ENCODE assay signal across 7 mouse cellular contexts in genomic region chr3:32669211-32669610, GRCm38 (mm10). TPM values are rescaled to one million over a fixed set of nuclear protein-coding genes. Genes with fewer than 3 reads are reported as not detected.
A peak's percentile ranks its signal among the peaks of the same experiment; 100 is the strongest.
DNase-seq lines count a peak whose midpoint lies in the region; ATAC-seq lines count a peak whose summit lies in the region.

No protein-coding gene starts in this region.

- H3K9me3 ChIP-seq in embryonic facial prominence, embryonic 15.5 days (replicated peaks): no peaks in the 10 kb centered on the region

- H3K36me3 ChIP-seq in embryonic facial prominence, embryonic 15.5 days: no peaks in the 10 kb centered on the region

- DNase-seq in layer of hippocampus, adult 11-12 months (ENCODE audit: low spot score): peak; percentile 28
- DNase-seq in layer of hippocampus, adult 9-10 months (ENCODE audit: low spot score): no peak
- peak; percentile 64 for DNase-seq in gastrocnemius, postnatal 25 days
- peak; percentile 30 to 53 for DNase-seq in left cerebral cortex, postnatal 14 days (ENCODE audit: low spot score in 2 of 2)
- DNase-seq in thymus, postnatal 0 days (ENCODE audit: low spot score): no peak
- DNase-seq in spleen, adult 18-20 months: no peak

- no peaks in the 10 kb centered on the region for H3K27me3 ChIP-seq in embryonic facial prominence, embryonic 15.5 days

- no peak overlapping the region for H3K9ac ChIP-seq in embryonic facial prominence, embryonic 15.5 days

- no peak overlapping the region for H3K4me3 ChIP-seq in embryonic facial prominence, embryonic 15.5 days (replicated peaks)

- H3K4me1 ChIP-seq in embryonic facial prominence, embryonic 15.5 days: no peaks in the 10 kb centered on the region

- H3K27ac ChIP-seq in embryonic facial prominence, embryonic 15.5 days (replicated peaks): peak overlapping the region; percentile 44

- 58% methylated on average over 6 of the region's 6 CpGs for WGBS in embryonic facial prominence, embryonic 15.5 days

- H3K4me2 ChIP-seq in embryonic facial prominence, embryonic 15.5 days (replicated peaks): no peak overlapping the region

- intact Hi-C loops in left cerebral cortex, postnatal 14 days (cut with DNase I): no loop called here

- no peak for ATAC-seq in embryonic facial prominence, embryonic 15.5 days (ENCODE audit: insufficient number of reproducible peaks, low FRiP score, low TSS enrichment, low read depth)

RNA-seq across cellular contexts. Expression of gene Actl6a, which starts 36.9 kb away (rescaled TPM):
- 121 and 128 TPM in 2 replicates for polyA plus RNA-seq in embryonic facial prominence, embryonic 15.5 days (2015; fragmentation: Nextera tagmentation; extraction: Ambion mirVana)
- 10 to 100 TPM; 14.8 to 16.8 TPM for total RNA-seq in gastrocnemius, postnatal 25 days (2021)
- total RNA-seq in left cerebral cortex, postnatal 14 days (2021): 10 to 100 TPM; 14.8 to 15.1 TPM
- polyA plus RNA-seq in thymus, postnatal 0 days (2015; fragmentation: Nextera tagmentation; extraction: Ambion mirVana): 164 and 171 TPM in 2 replicates

RNA-seq across cellular contexts. Expression of gene Gnb4, which starts 52.8 kb away (rescaled TPM):
- polyA plus RNA-seq in embryonic facial prominence, embryonic 15.5 days (2015; fragmentation: Nextera tagmentation; extraction: Ambion mirVana): 75.1 and 77.0 TPM in 2 replicates
- 1 to 10 TPM; 6.2 to 7.9 TPM for total RNA-seq in gastrocnemius, postnatal 25 days (2021)
- 10 to 100 TPM; 91.0 to 98.4 TPM for total RNA-seq in left cerebral cortex, postnatal 14 days (2021)
- polyA plus RNA-seq in thymus, postnatal 0 days (2015; fragmentation: Nextera tagmentation; extraction: Ambion mirVana): 43.3 and 45.5 TPM in 2 replicates

Comparison
In these comparisons a context has a peak if more than half of its experiments do, and no peak if none do; other contexts are left out.
1. DNase-seq: peak in layer of hippocampus, adult 11-12 months (single experiment), gastrocnemius, postnatal 25 days (single experiment) and left cerebral cortex, postnatal 14 days (2 of 2); none in layer of hippocampus, adult 9-10 months (single experiment), thymus, postnatal 0 days (single experiment) and spleen, adult 18-20 months (0 of 2).
2. RNA of gene Gnb4, which starts 52.8 kb away (total RNA-seq): 91.0 to 98.4 TPM in left cerebral cortex, postnatal 14 days; 6.2 to 7.9 TPM in gastrocnemius, postnatal 25 days; every median in the first group is over 10 times any median in the second.